Mouse (Mus musculus) urinary bladder, adult 2 months (tissue): Measurements from ENCODE around the gene Gns. TPM values are rescaled to one million over a fixed set of nuclear protein-coding genes. Genes with fewer than 3 reads are reported as not detected.
"Not testable (repeated sequence)": the region's sequence is repeated elsewhere in the genome, so short reads cannot be mapped to it uniquely, and the experiment has no call there.

Experiments used
- DNase-seq: peaks from one replicate; pipeline ENCODE4 v3.0.0; 2022; ENCODE audit warnings: low spot score
- polyA plus RNA-seq: library from polyadenylated mRNA; depleted of rRNA; stranded (reverse); fragments of >200 nt; gene quantifications from 2 replicates; pipeline ENCODE4 v1.2.3, GENCODE M21; 2012; rRNA removed

The Gns gene
- polyA plus RNA-seq = 48.3 and 80.7 TPM in 2 replicates

DNA sequence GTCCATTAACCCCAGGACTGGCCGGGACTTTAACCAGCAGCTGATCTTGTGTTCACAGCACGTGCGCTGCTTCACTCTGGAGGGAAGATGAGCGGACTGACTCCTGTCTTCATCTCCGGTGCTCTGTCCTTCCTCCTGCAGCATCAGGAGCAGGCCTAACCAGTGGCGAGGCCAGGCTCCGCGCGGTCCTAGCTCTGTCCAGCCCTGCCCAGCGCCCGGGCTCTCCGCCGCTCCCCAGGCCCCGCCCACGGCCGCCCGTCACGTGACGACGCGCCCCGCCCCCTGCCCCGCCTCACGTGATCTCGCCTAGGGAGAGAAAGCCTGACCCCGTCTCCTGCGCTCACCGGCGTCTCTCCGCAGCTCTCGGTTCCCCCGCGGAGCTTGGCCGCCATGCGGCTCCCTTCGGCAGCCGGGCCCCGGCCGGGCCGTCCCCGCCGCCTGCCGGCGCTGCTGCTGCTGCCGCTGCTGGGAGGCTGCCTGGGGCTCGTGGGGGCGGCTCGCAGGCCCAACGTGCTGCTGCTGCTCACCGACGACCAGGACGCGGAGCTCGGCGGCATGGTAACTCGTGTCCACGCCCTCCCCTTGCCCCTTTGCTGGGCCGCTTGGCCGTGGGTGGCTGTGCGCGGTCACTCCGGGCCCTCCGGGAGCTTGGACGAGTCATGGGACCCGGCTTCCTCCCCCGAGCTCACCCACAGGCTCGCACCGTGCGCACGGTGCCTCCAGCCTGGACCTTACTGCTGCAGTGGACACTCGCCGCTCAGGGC is at the start of gene Gns:
TSS of gene Gns (plus strand) at position 290 of the 764 bp plus-strand sequence.
- DNase-seq = peak; percentile 79

DNA sequence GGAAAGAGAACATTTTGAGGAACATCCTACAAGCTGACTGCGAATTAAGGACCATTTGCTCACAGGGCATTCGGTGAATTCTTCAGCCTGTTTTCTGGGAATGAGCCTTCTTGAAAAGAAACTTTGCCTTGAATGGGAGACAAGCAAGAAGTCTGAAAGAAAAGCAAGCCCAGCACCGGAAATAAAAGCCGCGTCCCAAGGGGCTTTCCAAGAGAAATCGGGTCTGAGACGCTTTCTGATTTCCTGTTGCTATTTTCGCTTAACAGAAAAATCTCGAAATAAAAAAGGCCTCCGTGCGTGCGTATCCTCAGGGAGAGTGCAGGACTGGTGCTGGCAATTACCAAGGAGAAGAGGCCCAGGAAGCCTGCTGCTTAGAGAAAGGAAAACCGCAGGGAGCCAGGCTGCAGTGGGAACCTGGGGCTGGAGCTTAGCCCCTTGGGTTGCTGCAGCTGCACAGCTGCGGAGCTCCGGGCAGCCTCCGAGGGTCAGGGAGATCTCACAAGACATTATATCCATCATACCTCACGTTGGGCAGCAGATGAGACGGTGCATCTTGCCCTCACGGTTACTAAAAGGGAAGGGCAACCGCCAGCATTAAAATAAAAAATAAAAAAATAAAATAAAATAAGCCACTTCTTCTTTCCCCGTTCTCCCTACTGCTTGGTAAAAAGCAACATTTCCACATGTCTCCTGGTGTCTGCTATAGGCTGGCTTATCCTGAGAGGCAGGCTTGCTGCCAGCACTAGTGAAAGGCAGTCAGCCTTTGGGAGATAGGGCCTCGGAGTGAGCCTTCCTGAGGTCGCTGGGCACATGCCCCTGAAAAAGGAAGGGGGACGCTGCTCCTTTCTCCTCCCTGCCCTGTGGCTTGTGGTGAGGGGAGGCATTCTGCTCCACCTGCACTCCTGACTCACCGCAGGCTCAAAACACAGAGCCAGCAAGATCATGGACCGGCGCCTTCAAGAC is 49.3 kb upstream of the Gns start:
- no peak for DNase-seq

DNA sequence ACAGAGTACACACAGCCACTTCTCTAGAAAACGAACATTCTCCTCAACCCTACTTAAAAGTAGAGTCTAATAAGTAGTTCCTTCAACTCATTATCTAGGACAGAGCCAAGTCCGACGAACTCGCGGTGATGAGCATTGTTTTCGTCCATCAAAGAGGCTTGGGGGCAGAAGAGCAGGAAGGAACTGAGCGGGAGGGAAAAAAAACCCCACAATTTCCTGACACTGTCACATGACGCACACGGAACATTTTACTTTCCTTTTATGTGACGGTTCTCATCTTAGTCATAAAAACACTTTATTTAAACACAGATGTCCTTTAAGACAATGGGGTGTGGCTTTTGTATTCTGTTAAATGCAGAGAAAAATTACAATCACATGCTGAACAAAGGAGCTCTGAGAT is 48.5 kb upstream of the Gns start:
- DNase-seq = no peak

DNA sequence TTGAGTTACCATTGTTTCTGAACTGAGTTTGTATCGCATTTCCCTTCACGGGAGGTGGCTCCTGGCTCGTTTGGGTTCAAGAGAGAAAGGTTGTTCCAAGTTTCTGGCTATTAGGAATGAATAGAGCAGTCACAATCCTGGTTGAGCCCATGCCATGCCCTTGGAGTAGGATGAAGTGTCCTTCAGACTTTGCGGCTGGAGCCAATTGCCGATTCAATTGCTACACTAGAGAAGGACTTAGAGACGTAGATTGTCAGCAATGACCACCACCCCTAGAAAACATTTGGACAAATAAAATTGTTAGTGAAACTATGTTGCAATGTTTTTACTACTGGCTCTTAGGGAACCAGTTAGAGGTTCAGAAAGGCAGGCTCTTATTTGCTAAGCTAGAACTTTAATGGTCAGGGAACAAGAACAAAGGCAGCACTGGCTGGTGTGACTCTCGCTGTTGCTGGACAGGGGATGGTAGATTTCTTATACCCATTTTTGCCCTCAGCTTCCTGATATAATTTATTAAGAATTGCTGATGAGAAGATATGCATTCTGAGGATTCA is 46.4 kb upstream of the Gns start:
- no peak for DNase-seq

DNA sequence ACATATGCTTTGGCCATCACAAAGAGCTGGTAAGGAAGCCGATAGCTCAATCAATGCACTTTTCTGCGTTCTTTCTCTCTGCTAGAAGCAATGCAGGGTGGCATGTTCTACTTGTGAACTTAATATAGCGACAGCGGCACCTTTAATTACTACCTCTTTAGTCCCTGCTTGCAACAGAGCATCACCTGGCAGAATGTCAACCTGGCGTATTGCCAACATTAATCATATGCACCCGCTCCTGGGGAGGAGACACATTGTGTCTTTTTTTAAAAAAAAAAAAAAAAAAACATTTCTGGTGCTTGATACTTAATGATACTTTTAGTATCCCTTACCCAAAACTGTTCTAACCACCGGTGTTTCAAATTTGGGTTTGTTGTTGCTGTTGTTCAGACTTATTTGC is 41.4 kb upstream of the Gns start:
- no peak for DNase-seq

DNA sequence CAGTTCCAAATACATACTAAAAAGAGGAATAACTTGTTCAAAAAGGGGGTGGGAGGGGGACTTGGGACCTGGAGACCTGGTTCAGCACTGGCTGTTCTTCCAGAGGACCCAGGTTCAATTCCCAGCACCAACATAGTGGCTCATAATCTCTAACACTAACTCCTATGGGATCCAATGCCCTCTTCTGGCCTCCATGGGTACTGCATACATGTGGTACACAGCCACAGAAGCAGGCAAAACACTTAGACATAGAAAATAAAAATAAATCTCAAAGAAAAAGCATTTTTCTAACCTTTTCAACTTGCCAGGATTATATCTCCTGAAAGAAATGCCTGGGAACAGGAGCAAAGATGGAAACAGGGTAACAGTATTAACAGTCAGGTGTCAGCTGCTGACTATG is 38.7 kb upstream of the Gns start:
- no peak for DNase-seq

DNA sequence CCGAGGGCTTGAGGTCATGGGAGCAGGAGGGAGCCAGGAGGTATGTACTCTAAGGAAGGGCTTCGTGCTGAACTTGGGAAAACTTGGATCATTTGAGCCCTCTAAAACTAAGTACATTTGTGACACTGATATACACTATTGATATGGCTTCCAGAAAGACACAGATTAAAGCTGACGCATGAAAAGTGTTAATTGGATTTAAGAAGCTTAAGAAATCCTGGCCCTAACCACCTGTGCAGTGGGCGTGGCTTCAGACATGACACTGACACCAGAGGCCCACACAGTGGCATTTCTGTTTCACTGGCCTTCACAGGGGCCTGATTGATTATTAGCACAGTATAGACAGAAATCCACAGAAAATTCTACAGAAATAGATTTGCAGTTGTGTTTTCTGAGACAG is 35.3 kb upstream of the Gns start:
- DNase-seq = no peak

DNA sequence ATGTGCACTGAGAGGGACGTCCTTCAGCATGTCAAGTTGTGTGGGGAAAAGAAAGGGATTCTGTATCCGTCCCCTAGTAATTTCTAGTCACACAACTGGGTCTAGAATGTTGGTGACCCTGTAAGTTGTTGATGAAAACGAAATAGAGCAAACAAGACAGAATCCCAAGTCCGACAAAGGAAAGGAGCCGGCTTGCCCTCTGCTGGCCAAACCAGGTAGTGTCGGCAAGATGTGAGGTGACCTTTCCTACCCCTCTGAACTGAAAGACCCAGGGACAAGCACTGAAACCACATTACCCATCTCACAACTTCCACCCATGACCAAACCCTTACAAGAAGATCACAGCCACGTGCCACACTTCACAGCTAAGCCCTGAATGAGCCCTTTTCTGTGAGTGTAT is 34.0 kb upstream of the Gns start:
- DNase-seq = no peak

DNA sequence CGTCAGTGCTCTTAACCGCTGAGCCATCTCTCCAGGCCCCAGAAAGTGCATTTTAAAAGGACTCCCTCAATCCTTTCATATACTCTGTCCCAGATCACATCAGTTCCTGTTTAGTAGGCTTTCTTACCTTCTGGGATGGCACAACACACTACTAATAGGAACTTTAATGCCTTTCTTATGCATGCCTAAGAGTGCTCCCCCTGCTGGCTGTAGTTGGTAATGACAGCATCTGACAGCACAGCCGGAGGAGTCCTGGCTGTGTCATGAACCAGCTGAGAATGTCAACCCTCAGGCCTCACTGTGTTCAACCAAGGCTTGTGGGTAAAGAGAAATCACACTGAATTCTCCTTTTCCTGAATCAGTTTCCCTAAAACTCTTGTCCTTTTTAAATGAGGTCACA is 30.3 kb upstream of the Gns start:
- DNase-seq = no peak

DNA sequence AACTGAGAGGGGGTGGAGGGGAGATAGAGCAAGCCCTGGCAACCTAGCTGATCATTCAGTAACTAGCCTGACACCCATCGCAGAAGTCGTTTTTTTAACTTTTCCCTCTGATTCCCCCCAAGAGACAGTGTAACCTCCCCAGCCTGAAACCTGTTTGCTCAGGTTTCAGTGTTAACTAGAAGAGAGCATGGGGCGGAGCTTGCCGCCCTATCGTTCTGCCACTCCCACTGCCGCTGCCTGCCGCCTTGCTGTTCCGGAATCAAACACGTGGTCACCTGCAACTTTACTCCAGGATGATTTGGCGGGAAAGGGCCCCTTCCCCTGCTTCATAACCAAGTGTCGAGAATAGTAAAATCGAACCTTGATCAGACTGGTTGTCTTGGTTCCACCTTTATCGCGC is 28.4 kb upstream of the Gns start:
- DNase-seq = not testable (repeated sequence)

DNA sequence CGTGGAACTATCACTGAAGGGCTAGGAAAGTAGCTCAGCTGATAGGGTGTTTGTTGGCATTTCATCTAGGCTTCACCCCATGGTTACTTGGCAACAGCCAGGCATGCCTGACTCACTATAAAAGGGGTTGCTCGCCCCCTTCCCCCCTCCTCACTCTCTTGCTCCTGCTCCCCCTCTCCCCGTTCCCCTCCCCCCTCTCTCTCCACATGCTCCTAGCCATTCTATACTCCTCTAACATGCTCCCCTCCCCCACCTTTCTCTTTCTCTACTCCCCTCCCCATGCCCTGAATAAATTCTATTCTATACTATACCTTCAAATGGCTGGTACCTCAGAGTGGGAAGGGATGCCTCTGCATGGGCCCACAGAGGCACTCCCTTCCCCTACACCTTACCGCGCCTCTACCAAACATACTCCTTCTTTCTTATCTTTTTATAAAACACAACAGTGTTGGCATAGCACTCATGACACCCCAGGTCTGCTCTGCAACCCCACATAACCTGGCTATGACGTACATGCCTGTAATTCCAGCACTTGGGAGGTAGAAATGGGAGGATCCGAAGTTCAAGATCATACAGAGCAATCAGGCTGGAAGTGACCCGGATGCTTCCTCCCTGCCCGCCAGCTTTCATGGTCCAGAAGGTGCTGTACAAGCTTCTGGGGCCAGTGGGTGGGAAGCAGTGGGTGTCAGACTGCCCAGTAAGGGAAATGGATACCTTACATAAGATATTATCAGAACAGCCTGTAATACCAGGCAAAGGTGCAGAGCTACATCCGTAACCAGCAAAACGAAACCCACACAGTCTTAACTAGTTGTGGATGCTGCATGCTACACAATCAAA is 23.9 kb upstream of the Gns start:
- DNase-seq = no peak

DNA sequence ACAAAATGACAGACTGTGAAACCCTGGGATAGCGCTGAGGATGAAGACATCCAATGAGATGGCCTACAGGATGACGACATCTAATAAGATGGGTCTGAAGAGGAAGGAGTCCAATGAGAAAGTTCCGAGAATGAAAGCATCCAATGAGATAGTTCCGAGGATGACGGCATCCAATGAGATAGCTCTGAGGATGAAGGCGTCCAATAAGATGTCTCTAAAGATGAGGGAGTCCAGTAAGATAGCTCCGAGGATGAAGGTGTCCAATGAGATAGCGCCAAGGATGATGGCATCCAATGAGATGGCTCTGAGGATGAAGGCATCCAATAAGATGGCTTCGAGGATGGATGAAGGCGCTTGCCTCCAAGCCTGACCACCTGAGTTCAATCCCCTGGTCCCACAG is 22.6 kb upstream of the Gns start:
- DNase-seq = no peak

DNA sequence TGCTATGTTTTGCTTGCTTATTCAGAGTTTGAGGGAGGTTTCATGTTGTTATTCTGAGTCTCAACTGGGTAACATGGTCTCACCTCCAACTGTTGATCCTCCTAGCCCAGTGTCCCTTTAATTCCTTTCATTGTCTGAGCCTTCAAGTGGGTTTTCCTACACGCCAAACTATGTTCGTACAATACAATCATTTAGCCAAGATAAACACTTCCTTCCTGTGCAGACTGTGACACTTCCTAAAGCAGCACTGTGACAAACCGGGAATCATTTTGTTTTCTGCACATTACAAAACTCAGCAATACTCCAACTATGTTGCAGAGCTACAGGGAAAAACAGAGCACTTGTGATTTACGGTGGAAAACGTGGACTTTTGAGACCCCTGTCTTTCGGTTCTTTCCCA is 21.0 kb upstream of the Gns start:
- no peak for DNase-seq

DNA sequence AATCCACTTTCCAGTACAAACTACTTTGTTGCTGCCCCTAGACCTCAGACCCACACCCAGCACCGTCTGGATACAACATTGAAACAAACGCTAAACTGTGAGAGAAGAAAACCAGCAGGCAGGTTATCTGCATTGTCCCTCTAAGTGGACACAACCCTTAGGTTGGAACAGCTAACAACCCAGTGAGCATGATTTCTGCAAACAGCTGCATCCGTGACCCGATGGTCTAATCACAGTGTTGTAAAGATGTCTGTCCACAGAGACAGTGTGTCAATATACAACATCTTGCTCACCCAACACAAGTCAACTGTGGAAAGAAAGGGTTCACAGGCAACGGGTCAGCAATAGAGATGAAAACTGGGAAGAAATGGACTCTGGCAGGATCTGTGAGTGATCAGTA is 15.6 kb upstream of the Gns start:
- no peak for DNase-seq

DNA sequence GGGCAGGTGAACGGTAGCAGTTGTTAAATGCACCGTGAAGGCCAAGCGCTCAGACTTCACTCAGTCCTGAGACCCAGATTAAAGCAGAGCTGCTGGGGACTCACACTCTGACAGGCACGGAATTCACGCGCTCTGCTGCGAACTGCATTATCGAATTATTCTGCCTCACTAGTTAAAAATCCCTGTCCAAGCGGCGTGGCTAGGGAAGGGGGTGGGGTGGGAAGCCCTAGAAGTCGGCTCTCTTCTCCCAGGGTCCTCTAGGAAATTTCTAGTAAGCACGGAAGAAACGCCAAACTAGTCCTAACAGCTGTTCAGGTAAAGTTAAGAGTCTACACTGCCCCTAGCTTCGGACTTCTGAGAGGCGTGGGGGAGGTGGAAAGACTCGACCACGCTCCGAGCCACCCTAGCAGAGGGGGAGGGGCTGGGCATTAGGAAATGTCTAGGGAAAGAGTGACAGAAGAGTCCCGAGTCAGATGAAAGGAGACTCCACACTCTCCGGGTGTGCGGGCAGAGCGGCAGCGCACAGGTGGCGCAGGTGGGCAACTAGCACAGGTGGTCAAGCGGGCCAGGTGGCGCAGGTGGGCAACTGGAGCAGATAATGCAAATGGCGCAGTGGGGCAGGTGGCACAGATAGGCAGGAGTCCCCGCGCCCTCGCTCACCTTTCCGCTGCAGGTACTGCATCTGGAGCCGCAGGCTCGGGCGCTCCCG is 14.4 kb upstream of the Gns start:
- DNase-seq = peak; percentile 39

DNA sequence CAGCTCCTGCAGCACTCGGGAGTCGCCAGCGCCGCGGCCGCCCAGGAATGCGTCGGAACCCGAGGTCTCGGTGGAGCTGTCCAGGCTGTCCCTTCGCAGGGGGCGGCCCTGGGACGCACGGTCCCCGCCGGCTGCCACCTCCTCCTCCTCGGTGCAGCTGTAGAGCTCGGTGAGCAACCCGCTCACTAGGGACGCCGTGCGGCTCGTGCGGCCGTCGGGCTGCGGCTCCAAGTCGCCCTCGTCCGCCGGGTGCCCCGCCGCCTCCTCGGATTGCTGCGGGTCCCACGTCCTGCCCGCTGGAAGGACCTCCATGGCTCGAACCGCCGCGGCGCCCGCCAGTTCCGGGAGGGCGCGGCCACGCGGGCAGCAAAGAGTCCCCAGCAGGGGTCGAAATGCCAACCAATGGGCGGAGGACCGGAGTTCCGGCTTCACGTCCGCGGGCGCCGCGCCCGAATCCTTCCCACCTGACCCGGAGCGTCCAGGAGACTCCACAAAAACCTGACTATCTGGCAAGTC is 13.8 kb upstream of the Gns start, which contains the start of gene Tbc1d30:
TSS of gene Tbc1d30 (minus strand) at position 213 of the 516 bp plus-strand sequence.
- peak; percentile 65 for DNase-seq

DNA sequence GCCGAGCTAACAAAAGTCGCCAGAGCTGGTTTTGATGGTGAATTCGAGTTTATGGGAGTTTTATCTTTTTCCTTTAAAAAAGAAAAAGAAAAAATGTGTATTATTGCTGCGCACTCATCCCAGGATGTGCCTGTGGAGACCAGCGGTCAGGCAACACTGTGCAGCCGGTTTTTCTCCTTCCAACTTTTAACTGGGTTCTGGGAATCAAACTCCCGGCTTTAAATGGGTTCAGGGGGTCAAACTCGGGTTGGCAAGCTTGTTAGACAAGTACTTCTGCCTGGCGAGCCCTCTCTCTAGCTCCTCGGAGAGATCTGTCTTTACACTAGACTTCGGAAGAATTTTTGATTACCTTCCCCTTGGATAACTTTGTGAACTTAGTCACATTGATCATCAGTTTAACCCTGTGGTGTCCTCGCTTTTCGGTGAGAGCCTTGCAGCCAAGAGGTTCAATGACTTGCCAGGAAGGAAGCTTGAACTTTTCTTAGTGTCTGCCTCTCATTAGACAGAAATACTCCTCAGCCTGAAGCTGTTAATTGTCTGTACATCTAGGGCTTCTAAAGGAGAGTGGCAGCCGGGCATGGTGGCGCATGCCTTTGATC is 13.1 kb upstream of the Gns start:
- DNase-seq = no peak

DNA sequence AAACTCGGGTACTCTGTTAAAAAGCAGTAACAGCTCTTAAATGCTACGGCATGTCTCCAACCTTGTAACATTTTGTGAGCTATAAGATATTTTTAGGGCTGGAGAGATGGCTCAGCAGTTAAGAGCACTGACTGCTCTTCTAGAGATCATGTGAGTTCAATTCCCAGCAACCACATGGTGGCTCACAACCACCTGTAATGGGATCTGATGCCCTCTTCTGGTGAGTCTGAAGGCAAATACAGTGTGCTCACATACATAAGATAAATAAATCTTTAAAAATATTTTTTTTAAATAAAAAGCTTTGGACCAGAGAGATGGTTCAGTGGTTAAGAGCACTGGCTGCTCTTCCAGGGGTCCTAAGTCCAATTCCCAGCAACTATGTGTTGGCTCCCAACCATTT is 4.5 kb upstream of the Gns start:
- DNase-seq = no peak

DNA sequence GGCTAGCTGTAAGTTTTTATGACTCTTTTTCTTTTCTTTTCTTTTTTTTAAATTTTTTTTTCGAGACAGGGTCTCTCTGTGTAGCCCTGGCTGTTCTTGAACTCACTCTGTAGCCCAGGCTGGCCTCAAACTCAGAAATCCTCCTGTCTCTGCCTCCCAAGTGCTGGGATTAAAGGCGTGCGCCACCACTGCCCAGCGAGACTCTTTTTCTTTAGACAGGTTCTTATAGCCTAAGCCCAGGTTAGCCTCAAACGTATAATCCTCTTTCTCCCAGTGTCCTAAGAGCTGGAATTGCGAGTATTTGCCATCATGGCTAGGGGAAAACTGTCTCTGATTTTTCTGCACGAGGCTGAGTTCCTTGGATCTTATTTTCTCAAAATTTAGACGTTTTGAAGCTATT is 1.7 kb upstream of the Gns start:
- DNase-seq = no peak

DNA sequence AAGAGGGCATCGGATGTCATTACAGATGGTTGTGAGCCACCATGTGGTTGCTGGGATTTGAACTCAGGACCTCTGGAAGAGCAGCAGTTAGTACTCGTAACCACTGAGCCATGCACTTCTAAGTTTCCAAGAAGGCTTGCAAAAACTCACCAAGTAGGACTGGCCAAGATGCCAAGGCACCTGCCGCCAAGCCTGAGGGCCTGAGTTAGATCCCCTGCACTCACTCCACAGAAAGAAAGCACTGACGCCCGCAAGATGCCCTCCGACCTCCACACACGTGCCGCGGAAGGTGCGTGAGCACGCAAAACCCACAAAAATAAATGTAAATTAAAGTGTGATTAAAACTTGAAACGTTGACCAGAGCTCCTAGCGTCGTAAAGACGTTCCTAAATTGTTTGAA is 584 bp upstream of the Gns start:
- DNase-seq = no peak
